Mouse (Mus musculus) 416B (cell line): ENCODE measurements around the gene Ddx21.

Experiments
- DNase-seq: peaks from one replicate; pipeline ENCODE4 v3.0.0; 2011; ENCODE audit warnings: low read depth

Gene Ddx21

DNA sequence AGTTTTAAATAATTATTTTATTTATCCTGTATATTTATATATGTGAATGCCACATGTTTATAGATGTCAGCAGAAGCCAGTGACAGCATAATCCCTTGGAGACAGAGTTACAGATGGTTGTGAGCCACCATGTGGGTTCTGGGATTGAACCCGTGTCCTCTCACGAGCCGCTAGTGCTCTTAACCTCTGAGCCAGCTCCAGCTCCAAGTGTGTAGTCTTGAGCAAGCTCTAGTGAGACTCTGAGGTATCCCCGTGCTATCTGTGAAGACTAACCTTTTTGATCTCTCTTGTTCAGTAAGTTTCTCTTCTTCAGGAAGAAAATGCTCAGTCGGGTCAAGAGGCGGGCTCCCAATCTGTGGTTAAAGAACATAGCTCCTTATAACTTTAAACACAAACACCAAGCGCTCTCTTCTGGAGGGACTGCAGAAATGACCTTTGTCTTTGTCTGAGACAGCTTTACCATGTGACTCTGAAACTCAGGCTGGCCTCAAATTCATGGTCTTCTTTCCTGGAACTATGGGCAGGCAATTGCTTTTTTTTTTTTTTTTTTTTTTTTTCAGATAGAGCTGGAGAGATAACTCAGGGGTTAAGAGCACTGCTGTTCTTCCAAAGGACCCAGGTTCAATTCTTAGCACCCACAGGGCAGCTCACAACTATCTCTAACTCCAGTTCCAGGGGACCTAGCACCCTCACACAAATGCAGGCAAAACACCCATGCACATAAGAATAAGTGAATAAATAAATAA is 31.8 kb downstream of the Ddx21 start:
- DNase-seq, result peak; percentile 55

DNA sequence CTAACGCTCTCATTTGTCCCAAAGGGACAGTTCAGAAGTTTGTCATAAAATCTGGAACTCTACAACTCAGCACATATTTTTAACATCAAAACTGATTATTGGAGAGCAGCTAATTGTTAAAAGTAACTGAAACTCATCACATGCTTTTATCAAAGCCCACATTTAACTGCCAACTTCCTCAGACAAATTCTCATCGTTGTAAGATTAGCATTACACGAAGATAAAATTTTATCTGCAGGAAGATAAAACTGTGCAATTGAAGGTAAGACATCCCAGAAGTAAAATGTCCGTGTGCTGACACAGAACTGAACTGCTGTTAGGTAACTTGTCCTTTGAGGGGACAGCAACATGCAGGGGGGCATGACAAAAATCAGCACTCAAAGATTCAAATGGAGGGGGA is 33.2 kb downstream of the Ddx21 start:
- DNase-seq, result no peak

DNA sequence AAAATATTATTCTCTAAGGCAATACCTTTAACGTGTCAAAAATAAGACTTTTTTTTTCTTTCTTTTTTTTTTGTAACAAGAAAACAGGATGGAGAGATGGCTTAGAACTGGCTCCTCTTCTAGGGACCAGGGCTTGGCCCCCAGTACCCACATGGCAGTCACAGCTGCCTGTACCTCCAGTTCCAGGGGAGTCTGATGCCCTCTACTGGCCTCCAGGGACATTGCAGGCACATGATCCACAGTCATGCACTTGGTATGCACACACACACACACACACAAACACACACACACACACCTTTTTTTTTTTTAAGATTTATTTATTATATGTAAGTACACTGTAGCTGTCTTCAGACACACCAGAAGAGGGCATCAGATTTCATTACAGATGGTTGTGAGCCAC is 44.3 kb downstream of the Ddx21 start:
- peak; percentile 66 for DNase-seq

DNA sequence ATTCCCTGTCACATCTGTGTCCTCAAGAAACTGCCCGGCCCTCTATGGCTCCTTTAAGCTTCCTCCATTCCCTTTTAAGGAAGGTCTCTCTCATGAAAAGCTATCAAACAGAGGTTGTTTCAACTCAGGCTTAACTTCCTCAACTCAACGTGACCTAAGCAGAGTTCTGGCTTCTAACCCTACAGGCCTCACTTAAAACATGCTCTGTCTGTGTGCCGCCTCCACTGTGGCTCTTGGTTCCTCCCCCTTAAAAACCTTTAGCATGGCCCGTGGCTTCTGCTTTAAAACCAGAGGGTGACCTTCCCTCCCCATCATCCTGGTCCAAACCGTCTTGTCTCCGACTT is 45.6 kb downstream of the Ddx21 start:
- peak; percentile 39 for DNase-seq

DNA sequence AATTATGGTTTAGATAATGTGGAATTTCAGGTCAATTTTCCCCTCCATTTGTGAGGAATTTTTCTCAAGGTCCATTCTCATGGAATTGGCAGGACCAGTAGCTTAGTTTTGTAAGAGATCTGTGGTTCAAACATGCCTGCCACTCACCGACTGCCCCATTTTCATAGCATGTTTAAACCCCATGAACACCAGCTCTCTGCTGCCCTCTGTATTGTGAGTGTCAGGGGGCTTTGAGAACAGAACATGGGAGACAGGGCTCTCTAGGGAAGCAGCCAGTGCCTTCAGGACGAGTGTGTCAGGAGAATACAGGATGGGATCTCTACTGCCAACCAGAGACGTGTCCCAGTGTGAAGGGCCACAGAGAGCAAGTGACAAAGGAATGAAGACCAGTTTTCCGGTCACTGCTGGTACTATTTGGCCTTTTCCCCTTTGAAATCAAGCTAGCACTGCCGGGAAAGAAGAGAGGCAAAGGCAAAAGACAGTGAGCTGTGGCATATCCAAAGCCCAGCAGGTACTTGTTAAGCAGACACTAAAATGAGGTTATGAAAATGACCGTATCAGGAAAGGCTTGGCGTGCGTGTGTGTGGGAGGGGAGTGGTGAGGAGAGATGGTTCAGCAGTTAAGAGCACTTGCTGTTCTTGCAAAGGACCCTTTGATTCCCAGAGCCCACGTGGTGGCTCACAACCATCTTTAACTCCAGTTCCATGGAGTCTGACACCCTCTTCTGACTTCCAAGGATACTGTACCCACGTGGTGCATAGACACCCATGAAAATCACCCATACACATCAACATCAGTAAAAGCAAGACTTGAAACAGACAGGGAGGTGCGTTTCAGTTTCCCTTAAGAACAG is 46.1 kb downstream of the Ddx21 start:
- DNase-seq, result no peak

DNA sequence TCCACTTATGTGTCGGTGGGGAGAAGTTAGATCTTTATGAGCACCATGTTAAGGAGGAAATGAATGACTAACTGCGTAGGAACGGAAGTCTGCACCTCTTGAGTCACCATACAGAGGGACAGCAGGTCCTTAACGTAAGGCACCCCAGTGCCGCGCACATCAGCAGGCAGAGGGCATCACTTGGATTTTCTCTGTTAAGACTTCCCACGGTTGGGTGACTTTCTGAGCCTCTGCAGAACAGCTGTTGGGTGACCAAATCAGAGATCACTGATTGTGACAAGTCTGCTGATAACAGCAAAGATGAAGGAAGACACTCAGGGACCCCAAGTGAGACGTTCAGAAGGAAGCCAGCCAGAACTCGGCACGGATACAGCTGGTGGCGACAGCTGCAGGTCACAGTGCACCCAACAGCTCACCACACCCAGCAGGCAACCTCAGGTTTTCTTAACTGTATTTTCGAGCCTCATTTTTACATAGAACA is 48.4 kb downstream of the Ddx21 start:
- peak; percentile 97 for DNase-seq

DNA sequence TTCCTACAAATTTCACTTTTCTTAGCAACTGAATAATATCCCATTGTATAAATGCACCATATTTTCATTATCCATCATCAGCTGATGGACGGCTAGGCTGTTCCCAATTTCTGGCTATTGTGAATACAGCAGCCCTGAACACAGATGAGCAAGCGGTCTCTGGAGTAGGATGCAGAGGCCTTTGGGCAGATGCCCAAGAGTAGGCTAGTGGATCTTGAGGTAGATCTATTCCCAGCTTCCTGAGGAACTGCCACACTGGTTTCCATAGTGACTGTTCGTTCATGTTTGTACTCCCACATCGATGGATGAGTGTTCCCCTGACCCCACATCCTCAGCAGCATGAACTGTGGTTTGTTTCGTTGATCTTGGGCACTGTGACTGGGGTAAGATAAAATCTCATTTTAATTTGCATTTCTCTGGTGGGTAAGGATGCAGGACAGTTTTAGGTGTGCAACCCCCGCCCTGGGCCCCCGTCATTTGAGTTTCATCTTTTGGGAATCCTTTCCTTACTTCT is 51.2 kb downstream of the Ddx21 start:
- peak; percentile 77 for DNase-seq

DNA sequence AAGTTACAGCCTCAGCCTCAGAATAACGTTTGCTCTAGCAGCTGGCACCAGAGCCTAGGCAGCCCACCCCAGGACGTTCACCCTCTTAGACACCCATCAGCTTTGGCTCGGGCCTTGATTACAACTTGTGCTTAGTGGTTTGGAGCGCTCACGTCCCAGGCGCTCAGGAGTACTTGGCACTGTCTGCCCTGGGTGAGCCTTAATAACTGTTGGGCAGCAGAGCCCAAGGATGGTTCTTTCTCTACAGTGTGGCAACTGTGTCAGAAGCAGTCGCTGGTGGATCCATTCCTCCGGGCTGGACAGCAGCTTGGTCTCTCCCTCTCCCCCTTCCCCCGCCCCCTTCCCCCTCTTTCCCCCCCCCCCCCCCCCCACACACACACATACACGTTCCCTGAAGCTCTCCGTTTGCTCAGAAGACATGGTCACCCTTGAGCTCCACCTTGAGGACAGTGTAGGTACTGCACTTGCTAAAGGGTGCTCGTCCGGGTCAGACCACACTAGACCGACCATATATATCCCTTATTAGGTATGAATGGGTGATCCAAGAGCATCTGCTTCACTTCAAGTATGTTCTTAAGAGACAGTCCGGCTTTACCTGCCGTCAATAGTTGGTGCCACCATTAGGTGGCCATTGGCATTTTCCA is 52.4 kb downstream of the Ddx21 start:
- peak; percentile 94 for DNase-seq

DNA sequence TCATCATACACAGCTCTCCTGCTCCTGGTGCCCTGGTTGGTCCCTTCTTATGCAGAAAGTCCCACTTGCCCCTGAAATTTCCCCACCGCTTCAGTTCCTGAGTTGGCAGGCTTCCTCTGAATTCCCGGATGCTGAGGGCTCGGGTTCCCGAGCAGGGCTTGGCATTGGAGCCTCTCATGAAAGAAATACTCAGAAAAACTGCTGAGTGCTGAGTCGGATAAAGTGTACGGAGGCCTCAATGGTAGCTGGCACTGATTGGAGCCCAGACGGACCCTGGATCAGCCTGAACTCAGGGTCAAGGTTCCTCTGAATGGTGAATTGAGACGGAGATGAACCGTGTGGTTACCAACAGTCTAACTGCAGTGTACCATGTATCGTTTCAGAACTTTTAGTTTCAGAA is 55.6 kb downstream of the Ddx21 start:
- DNase-seq, result no peak

DNA sequence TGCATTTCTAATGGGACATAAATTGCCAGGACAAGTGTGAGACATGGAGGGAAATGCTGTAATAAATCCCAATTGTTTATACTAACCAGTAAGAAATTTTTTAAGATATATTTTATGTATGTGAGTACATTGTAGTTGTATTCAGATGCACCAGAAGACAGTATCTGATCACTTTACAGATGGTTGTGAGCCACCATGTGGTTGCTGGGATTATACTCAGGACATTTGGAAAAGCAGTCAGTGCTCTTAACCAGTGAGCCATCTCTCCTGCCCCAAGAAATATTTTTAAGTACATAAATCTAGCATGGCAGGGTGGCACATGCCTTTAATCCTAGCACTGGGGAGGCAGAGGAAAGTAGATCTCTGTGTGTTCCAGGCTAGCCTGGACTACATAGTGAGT is 56.3 kb downstream of the Ddx21 start:
- peak; percentile 58 for DNase-seq

DNA sequence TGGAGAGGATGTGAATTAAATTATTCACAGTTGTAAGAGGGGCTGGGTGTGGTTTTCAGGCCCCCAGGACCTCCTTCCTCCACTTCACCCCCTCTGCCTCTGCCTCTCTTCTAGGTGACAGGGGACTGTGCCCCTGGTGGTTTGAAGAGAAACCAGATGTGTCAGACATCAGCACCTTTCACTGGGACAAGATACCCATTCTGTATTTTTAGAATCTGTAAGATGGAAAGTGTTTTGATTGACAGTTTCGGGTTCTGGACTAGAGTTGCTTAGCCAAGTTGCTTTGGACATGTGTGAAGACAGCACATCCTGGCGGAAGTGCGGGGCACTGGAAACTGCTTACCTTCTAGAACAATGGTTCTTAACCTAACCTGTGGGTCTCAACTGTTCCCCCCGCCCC is 57.8 kb downstream of the Ddx21 start:
- peak; percentile 51 for DNase-seq

DNA sequence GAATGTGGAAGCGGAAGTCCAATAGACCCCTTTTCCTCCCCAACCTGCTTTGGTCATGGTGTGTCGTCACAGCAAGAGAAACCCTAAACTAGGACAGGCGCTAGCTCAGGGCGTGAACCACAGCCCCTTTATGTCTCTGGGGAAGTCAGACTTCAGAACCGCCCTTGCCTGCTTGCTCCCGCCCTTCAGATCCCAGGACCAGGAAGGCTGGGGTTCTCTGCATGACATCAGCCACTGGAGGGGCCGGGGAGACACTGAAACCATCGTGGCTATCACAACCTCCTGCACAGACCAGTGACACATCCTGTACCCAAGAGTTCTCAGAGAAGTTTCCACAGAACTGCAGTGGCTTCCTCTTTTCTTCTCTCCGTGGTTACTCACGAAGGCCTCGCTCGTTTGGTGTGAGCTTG is 58.7 kb downstream of the Ddx21 start:
- DNase-seq, result peak; percentile 99

DNA sequence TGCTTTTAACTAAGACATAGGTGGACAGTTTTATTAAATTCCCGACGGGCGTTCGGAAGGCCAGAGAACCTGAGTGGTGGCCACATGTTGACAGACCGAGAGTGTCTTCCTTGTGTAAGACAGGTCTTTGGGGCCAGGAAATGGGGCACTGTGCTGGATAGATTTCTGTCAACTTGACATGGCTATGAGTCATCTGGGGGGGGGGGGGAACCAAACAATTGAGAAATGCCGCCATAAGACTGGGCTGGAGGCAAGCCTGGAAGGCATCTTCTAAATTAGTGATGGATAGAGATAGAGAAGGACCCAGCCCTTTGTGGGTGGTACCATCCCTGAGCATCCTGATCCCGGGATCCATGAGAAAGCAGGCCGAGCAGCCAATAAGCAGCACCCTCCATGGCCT is 59.2 kb downstream of the Ddx21 start:
- peak; percentile 97 for DNase-seq

DNA sequence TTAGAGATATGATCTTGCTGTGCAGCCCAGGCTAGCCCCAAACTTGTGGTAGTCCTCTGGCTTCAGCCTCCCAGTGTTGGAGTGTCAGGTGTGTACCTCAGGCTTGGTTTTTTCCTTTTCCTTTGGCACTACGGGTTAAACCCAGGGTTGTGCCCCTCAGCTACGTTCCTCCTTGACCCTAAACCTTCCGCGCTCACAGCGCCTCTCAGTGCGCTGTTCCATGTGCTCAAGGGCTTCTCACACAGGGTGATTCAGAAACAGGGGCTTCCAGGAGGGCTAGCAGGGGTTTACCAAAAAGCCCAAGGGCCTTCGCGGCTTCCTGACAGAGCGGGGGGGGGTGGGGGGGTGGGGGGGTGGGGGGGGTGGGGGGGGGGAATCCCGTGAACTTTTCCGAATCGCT is 59.6 kb downstream of the Ddx21 start:
- peak; percentile 91 for DNase-seq

DNA sequence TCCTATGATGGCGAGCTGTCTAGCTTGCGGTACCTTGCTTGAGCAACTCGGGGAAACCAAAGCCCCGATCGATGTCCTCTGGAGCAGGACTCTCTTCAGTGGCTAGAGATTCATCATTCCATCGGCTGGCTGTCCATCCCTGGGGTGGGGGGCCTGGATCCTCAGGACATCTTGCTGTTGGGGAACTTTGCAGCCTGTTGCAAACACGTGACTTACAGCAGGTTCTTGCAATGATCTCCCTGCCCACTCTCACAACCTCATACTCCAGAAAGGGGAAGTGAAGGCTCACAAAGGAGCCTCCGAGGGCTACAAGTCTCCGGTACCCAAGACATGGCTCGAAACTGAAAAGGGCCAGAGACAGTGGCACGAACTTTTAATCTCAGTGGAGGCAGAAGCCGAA is 60.6 kb downstream of the Ddx21 start:
- peak; percentile 82 for DNase-seq

DNA sequence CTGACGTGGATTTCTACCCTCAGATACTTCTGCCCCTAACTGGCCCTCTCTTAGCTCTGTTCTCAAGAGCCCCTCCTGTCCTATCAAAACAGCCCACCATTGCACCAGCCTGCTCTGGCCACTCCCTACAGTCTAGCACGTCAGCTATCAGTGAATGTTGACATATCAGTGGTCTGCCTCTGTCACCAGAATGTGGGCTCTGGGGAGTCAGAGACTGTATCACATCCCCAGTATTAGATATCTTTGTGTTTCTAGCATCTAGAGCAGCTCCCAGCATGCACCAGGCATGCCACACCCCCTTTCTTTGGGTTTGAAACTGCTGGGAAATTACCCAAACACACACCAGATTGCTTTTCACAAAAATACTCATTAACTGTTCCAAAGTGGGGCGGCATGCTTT is 61.3 kb downstream of the Ddx21 start:
- DNase-seq, result no peak

DNA sequence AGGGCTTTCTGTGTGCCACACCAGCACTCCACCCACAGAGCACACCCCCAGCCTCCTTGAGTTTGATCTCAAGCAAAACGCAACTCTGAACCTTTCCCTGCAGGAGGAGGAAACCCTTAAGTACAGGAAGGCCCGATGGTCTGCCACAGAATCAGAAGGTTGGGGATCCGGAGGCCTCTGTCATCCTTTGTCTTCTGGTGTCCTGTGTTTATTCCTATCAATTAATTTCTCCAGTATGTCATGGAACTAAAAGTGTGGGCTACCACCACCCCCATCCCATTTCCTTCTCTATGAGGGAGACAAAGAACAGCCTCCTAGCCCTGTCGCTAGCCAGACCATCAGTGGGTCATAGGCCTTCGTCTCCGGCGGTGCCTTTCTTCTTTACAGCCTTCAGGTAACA is 67.6 kb downstream of the Ddx21 start:
- no peak for DNase-seq

DNA sequence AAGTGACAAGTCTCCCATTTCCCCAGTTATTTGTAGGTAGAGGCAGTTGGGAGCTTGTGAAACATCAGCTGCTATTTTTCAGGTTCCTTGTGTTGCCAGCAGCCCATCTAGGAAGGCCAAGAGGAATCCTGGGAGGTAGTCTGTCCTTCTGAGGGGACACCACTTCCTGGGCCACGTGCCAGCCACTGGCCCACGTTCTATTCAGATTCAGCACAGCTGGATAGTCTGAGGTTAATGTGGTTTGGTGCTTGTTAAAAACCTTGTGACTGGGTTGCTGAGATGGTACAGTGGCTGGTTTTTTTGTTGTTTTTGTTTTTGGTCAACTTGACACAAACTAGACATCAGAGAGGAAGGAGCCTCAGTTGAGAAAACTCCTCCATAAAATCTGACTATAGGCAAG is 69.2 kb downstream of the Ddx21 start:
- DNase-seq, result peak; percentile 90
